Mouse (Mus musculus): ENCODE data around the gene Dpf2.
A peak's percentile ranks its signal among the peaks of the same experiment; 100 is the strongest.

Gene Dpf2

DNA sequence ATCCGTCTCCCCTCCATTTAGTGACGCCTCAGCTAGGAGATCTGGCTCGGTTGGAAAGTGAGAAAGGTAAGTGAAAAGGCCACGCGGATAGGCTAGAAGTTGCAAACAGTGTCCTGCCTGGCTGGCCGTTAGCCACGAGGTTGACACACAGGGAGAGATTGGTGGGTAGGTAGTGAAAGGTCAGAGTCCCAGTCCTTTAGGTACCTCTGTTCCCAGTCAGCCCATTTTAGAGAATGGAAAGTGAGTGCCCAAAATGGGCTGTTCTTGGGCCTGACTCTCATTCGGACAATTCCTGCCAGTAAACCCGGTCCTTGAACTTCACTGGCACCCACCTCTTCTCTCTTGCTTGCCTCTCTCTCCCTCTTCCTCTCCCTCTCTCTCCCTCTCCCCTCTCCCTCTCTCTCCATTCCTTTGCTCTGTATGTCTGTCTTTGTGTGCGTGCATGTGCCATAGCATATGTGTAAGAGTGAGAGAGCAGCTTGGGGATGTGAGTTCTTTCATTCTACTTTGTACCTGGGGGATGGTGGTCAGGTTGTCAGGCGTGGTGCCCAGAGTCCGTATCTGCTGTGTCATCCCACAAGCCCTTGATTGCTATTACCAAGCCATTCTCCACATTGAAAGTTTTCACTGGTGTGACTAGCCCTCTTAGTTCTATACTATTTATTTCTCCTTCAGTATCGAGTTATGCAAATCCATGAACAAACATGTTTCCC lies at the start of gene Dpf2:
TSS of gene Dpf2 (minus strand) at position 4 of the 713 bp plus-strand sequence.
- DNase-seq (ENCODE audit: low spot score): no peak

DNA sequence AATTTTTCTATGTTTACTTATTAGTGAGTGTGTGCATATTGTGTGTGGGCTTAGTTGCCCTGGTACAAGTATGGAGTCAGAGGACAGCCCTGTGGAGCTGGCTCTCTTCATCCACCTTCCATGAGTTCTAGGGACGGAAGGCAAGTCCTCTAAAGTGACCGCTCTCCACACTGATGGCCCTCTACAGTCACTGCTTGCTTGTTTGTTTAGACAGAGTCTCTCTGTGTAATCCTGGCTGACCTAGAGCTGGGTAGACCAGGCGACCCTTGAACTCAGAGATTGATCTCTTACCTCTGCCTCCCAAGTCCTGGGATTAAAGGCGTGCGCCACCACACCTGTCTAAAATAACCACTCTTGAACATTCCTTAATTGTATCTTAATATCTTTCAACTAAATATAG lies 44.6 kb upstream of the Dpf2 start:
- DNase-seq (ENCODE audit: low spot score): no peak

DNA sequence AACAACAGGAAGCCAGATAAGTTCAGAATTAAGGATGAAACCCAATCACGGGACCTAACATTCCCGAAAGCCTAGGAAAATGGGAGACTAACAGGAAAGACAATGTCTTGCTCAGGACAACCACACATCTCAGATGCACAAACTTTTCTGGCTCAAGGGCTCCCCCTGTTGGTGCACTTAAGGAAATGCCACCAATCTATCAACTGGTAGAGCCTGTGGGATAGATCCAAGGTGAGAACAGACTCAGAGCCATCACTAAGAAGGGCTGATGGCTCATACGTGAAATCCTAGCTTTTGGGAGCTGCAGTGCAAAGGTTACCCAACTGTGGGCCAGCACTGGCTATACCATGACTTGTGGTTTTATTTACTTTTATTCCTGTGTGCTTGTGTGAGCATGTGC lies 43.9 kb upstream of the Dpf2 start:
- peak; percentile 62 for DNase-seq (ENCODE audit: low spot score)

DNA sequence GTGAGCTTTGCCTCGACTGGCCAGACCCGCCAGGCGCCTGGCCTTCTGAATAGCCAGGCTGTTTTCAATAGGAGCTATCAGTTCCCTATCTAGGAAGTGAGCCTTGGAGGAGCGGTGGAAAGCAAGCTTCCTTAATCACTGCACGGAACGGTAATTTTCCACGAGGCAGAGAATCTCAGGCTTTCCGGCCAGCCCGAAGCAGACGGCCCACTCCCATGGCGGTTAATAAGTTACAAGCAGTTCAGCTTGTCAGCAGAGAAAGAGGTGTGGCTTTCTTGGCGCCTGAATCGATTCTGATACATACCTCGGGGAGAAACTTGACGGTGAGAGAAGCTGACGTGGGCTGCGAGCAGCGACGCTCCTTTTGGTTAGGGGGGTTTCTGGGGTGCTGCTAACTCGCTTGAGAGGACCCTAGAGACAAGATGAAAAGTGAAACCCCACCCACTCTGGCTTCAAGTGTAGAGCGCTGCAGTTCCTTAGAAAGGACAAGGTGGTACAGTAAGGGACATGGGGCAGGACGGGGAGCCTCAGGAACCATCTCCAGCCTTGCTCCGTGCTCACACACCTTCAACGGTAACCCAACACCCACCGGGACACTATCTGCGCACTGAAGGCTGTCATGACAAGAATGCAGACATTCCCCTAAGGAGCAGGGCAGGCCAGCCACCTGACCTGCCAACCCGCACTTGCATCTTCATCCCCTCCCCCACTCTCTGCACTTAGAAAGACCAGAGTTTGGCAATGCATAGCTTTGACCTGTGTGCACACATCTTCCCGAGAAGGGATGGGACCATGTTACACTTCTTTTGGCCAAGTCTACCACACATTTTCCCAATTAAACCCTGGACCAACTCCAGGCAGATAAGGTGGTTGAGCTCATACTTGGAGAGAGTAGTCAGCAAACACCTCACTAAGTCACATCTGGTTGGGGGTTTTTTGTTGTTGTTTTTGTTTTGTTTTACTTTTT lies 43.2 kb upstream of the Dpf2 start:
- no peak for DNase-seq (ENCODE audit: low spot score)

DNA sequence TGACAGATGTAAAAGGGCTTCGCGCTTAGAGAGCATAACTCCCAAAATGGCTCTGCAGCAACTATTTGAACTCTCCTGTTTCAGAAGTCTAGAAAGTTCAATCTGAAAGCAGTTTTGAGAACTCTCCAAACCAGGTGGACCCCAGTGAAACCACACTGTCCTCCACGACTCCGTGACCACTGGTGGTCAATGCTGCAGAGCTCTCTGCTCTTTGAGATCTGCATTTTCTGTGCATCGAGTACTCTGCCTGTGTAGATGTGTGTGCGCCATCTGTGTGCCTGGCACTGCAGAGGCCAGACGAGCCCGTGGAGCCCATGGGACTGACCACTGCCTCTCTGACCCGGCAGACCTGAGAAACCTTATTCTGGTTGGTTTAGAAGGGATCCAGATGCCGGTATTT lies 42.1 kb upstream of the Dpf2 start:
- DNase-seq (ENCODE audit: low spot score): no peak

DNA sequence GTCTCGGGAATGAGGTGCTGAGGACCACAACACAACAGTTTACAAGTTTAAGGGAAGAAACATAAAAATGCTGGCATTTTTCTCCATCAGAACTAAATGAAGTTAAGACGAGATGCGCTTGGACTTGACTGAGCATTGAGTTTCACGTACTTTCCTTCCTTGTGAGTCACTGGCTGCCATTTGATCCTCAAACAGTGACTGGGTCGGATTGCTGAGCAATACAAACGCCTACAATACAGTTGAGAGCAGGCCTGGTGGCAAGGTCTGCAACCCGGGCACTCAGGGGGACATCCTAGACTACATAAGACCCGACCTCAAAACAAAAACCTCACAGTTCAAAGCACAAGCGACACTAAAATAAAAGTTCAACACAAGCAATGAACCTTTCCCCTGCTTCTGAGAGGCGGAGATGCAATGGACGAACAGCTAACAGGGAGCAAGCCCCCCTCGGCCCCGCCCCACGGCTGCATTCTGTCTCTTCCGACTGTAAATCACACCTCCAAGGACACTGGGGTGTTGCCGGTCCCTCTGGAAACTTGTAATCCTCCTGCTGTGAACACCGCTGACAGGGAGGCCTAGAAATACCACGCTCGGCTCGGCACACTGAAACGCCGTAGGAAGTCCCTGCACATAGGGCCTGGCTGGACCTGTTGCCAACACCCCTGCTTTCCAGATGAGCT lies 41.4 kb upstream of the Dpf2 start:
- DNase-seq (ENCODE audit: low spot score): no peak

DNA sequence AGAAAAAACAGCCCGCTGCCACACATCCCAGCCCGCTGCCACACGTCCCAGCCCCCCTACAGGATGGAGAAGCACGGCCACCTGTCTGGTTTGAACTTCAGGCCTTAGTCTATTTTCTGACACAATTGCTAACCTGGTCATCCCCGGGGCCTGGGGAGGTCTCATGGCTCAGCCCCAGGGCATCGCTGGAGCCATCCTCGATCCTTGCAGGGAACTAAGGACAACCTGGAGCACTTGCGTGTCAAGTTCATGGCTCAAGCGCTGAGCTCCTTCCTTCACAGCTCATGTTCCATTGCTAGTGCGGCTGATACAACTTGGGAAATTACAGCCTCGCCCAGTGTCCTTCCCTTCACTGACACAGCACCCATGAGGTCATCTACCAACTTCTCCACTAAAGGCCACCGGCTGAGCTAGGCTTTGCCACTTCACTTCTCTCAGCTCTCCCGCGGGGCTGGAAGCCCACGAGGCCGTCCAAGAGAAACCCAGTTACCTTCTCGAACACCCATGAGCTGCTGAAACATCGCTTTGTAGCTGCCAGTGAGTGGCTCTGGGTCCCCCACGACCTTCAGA lies 40.5 kb upstream of the Dpf2 start:
- DNase-seq (ENCODE audit: low spot score): no peak

DNA sequence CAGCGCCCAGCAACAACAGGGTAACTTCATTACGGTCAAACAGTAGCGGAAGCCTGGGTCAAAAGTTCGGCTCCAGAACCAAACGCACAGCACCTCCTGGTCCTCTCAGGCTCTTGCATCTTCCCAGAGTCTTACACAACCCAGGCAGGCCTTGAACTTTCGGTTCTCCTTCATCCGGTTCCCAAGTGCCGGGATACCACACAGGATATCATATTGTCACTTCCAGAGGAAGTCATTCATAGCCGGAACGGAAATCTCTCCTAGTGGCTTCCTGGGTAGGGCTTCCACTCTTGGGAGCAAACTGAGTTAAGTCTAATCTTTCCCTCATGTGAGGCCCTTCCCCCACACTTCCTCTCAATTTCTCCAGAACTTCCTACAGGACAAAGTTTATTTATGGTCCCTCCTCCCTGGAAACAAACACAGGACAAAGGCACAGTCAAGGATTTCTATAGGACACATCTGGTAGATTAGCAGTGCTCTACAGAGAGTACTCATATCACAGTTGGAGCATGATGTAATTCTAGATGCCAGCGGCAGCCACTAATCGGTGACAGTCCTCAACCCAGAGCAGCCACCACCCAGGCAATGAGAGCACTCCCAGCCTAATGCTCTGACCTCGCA lies 39.4 kb upstream of the Dpf2 start:
- DNase-seq (ENCODE audit: low spot score): no peak

DNA sequence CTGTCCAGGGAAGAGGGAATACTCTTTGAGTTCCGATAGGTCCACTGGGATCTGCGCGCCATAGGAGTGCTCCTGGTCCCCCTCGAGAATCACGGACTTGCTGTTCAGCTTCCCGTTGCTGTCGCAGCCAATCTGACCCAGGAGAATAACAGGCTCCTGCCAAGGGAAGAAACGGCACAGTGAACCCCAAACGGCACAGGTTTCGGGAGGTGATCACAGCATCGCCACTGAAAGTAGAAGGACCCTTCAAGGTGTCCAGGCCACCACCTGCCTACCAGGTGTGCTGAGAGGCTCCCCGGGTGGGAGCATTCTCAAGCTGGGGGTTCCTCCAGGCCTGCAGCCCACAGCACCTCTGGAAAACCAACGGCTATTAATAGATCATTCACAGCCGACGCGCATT lies 38.8 kb upstream of the Dpf2 start:
- no peak for DNase-seq (ENCODE audit: low spot score)

DNA sequence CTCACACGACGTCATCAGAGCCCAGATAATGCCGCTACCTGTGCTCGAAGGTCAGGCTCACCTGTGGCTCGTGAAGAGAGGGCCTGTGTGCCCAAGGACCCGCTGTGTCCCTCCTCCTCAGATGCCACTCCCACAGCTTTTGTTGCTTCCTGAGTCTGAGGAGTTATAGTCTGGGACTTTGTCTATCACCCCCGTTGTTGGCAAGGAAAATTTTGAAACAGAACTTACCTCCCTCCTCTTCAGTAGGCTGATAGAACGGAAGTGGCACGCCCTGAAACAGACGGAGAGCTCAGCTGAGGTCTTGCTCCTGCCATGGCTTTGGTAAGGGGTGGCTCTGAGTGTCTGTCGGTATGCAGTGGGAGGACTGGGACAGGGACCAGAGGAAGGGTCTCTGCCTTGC lies 37.4 kb upstream of the Dpf2 start:
- no peak for DNase-seq (ENCODE audit: low spot score)

DNA sequence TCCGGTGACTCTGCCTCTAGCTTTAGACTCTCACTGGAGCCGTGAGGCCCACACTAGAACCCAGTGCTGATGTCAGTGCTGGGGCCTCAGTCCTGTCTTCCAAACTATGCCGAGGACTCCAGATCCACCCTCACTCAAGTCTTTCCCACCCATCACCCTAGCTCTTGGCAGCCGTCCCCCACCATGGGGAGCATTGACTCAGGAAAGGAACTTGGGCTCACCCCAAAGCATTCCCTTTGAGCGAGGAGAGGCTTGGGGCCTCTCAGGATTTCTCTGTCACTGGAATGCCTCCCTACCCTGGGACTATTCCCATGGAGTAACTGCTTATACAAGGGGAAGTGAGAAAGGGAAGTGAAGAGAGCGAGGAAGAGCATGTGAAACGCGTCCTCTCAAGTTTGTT lies 33.1 kb upstream of the Dpf2 start:
- no peak for DNase-seq (ENCODE audit: low spot score)

DNA sequence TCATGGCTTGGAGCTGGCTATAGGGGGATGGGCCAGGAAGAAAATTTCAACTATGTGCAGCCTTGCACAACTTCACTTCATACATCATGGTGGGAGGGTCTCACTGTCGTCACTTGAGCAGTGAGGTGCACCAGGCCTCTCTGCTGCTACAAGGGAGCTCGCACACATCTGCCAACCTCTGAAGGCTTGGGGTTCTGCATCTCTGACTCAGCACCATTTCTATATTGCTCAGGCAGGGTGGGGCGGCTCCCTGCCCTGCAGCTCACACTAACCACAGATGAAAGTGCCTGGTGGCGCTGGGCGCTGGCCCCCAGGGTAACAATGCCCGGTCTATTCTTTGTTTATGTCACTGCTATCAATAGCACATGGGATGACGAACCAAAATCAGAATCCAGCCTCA lies 32.2 kb upstream of the Dpf2 start:
- no peak for DNase-seq (ENCODE audit: low spot score)

DNA sequence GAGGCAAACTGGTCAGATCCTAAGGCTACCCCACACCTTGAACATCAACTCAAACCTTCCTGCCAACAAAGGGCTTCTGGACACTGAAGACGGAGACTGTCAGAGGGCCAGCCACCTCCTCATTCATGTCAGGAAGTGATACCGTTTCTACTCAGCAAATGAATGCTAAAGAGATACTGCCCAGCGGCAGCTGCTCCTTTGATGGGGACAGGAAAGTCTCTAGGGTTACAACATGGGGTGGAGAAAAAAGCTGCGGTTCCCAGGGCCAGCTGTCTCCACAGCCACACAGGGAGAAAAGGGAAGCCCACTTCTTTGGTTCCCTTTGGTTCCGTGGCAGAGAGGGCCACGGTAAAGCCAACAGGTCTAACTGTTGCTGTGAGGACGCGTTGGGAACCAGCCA lies 31.3 kb upstream of the Dpf2 start:
- no peak for DNase-seq (ENCODE audit: low spot score)

DNA sequence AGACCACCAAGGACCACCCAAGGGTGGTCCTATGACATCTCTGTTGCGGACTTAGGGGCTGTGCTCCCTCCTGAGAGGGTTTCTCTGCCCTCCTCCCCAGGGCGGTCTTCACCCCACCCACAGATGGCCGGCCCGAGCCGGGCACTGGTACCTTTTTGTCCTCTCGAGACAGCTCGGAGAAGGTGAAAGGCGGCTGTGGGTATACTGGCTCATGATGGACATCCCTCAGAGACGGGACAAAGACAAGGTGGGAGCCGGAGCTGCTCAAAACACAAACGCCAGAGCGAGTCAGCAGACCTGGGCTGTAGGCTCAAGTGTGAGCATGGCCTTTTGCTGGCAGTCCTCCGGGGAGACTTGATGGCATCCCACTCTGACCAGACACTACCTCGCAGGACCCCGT lies 30.6 kb upstream of the Dpf2 start:
- no peak for DNase-seq (ENCODE audit: low spot score)

DNA sequence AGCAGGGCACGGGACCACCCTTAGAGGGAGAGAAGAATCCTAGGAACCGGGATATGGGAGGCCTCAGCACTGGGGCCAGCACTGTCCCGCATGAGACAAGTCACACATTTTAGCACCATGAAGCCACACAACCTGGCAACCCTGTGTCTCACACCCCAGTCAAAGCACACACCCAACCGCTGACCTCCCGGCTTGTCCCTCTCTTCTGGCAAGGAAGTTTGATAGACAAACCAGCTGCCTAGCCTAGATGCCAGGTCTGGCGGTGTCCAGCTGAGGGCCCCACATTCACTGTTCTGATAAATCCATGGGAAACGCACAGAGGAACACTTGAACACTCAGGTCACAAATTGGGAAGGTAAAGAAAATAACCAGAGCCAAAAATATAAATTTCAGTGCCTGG lies 29.8 kb upstream of the Dpf2 start:
- DNase-seq (ENCODE audit: low spot score): no peak

DNA sequence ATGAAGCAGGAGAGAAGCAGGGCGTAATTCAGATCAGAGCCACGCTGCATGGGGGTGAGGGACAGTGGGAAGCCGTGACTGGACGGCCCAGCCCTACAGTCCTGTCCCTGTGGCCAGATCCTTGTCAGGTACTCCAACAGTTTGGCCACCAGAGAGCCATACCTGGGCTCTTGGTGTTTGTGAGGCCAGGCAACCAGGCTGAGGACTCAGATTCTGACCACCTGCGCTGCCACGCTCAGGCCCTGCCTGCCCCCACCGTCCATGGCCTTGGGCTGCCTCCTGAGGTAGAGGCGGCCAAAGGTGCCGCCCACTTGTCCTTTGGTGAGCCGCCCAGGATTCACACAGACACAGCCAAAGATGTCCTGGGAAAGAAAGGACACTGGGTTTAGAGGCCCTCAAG lies 27.8 kb upstream of the Dpf2 start:
- DNase-seq (ENCODE audit: low spot score): no peak

DNA sequence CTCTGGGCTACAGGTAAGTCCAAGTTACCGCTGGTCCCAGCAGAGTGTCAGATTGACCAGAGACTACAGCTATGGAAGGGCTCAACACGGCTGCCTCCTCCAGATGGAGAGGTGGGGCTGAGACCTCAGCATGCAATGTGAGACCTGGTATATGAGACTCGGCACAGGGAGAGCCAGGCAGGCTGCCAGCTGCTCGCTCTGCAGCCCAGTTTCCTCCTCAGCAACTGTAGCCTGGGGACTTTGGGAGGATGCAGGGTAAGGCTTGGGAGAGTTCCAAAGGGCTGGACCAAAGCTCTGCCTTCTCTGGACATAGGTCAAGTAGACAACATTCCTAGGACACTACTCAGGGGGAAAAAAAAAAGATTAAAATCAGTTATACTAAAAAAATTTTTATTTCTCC lies 27.4 kb upstream of the Dpf2 start:
- no peak for DNase-seq (ENCODE audit: low spot score)

DNA sequence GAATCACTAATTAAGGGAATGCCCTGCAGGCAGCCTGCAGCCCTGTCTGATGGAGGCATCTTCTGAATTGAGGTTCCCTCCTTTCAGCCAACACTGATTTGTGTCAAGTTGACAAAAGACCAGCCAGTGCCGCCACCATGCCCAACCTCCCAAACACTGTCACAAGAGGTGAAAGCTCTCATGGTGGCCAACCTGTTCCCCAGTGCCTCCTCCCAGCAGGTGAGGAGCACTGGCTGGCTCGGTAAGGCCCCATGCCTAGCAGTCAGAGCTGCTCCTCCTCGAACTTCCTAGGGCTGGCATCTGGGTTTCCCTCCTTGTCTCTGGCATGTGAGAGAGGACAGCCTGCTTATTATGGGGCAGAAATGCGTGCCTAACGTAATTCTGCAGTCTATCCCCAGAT lies 26.9 kb upstream of the Dpf2 start:
- no peak for DNase-seq (ENCODE audit: low spot score)

DNA sequence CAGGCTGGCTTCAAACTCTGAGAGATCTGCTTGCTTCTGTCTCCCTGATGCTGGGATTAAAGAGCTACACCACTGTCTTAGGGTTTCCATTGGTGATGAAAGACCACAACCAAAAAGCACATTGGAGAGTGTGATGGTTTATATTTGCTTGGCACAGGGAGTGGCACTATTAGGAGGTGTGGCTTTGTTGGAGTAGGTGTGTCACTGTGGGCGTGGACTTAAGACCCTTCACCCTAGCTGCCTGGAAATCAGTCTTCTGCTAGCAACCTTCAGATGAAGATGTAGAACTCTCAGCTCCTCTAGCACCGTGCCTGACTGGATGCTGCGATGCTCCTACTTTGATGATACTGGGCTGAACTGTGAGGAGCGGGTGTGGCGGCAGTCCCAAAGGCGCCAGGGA lies 25.7 kb upstream of the Dpf2 start:
- no peak for DNase-seq (ENCODE audit: low spot score)

DNA sequence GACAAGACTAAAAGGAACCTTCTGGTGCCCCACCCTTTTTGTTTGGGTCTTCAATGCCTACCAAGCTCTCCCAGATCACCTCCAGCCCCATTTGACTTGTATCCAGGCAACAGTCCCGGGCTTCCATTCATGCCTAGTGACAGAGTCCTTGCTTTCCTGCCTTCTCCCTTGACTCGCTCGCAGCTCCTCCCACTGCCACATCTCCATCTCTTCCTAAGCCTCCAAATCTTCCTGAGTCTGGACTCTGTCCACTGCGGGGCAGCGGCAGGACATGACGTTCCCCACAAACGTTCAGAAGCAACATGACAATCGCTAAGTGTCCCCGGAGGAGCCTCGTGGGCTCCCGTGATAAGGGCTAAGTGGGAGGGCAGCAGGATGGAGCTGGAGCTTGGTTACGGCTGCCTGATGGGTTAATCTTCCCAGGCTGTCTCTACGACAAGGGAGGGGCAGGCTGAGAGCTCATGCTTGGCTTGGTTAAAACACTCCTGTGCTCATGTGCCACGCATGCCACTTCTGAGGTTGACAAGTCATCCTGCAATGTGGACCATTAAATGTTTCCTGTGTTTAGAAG lies 25.1 kb upstream of the Dpf2 start:
- DNase-seq (ENCODE audit: low spot score): no peak

DNA sequence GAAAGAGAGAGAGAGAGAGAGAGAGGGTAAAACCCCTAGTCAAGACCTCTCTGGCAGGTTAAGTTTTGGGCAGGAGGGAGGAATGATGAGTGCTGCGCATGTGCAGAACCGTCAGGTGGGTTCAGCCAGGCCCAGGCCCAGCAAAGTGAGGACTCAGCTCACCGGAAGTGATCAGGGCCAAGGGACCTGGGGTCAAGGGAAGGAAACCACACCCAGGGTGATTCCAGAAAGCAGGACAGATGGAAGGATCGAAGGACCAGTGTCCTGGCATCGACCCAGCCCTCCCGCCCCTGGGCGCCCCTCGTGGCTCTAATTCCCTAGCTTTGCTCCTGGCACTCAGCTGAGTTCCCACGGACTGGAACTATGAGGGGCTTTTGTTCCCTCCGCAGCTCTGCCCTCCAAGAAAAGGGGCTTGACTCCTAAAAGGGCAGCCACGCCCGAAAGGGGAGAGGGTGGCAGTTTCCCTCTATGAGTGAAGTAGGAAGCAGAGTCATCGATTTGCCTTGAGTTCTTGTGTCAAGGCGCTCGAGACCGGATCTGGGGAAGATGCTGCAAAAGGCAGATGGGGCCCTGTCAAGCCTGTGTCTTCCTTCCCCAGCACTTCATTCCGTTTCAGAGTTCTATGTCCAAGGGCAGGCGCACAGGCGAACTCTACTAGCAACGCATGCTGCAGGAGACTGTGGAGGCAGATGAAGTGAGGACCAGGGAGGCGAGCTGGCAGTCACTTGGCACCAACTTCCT lies 24.5 kb upstream of the Dpf2 start:
- DNase-seq (ENCODE audit: low spot score): no peak
